Mouse (Mus musculus): ENCODE results near the gene Pisd.
"Not testable (repeated sequence)": the region's sequence is repeated elsewhere in the genome, so short reads cannot be mapped to it uniquely, and the experiment has no call there.

GRCm38 (mm10) chr5:32760352-32760751 lies 25.1 kb downstream of the Pisd start:
- TF ChIP-seq CTCF (IDR thresholded peaks at IDR 0.05; ENCODE audit: control insufficient read depth, insufficient read depth, low read length); POLR2A (IDR thresholded peaks at IDR 0.05; ENCODE audit: borderline replicate concordance, control insufficient read depth, low read depth, low read length): not testable (repeated sequence)
